Mouse (Mus musculus) heart, embryonic 14.5 days (tissue): ENCODE measurements around the gene Ptcd1. TPM values are rescaled to one million over a fixed set of nuclear protein-coding genes. Genes with fewer than 3 reads are reported as not detected.

Source experiments
- ATAC-seq: fragments of 200-750 bp; cut with Nextera tagmentation; 2 replicates; pipeline ENCODE4 v1.8.0; 2017; ENCODE audit warnings: low read depth, moderate TSS enrichment; ENCODE audit not compliant: insufficient number of reproducible peaks, insufficient read depth, low FRiP score
- H3K27ac ChIP-seq, 2 experiments: fragments of 200-500 bp in 1 of 2; fragments of 300-500 bp in 1 of 2; sonication (generic) in 1 of 2; replicated peaks in 1 of 2; 2 replicates each; pipeline ENCODE4 v1.5.1; 2012 to 2014; ENCODE audit warnings: low read depth in 2 of 2, low read length in 2 of 2, control low read depth in 1 of 2, mild to moderate bottlenecking in 1 of 2, mixed read lengths in 1 of 2; ENCODE audit not compliant: control insufficient read depth in 1 of 2, insufficient read depth in 1 of 2
- H3K27me3 ChIP-seq: fragments of 300-500 bp; sonication (generic); 2 replicates; pipeline ENCODE4 v1.6.1; 2014; ENCODE audit warnings: mild to moderate bottlenecking, low read length, control low read depth; ENCODE audit not compliant: control insufficient read depth, insufficient read depth
- H3K36me3 ChIP-seq: fragments of 300-500 bp; sonication (generic); 2 replicates; pipeline ENCODE4 v1.6.1; 2014; ENCODE audit warnings: mild to moderate bottlenecking, control low read depth, low read length, mixed read lengths; ENCODE audit not compliant: control insufficient read depth, insufficient read depth
- H3K4me1 ChIP-seq, 2 experiments: fragments of 200-500 bp in 1 of 2; fragments of 300-500 bp in 1 of 2; sonication (generic) in 1 of 2; 2 replicates each; pipeline ENCODE4 v1.6.1; 2012 to 2014; ENCODE audit warnings: low read length in 2 of 2, control low read depth in 1 of 2, mixed read lengths in 1 of 2; ENCODE audit not compliant: control insufficient read depth in 2 of 2, insufficient read depth in 2 of 2
- H3K4me2 ChIP-seq: fragments of 300-500 bp; sonication (generic); 2 replicates; pipeline ENCODE4 v1.6.1; 2014; ENCODE audit warnings: mild to moderate bottlenecking, low read length
- H3K4me3 ChIP-seq, 2 experiments: fragments of 200-500 bp in 1 of 2; fragments of 300-500 bp in 1 of 2; sonication (generic) in 1 of 2; 2 replicates each; pipeline ENCODE4 v1.5.1; 2012 to 2014; ENCODE audit warnings: low read length in 2 of 2, mild to moderate bottlenecking in 2 of 2, control low read depth in 1 of 2, low read depth in 1 of 2, moderate library complexity in 1 of 2; ENCODE audit not compliant: control insufficient read depth in 1 of 2, insufficient read depth in 1 of 2
- H3K9ac ChIP-seq: fragments of 300-500 bp; sonication (generic); 2 replicates; pipeline ENCODE4 v1.6.1; 2014; ENCODE audit warnings: mild to moderate bottlenecking, low read length
- H3K9me3 ChIP-seq: fragments of 300-500 bp; sonication (generic); 2 replicates; pipeline ENCODE4 v1.6.1; 2016; ENCODE audit warnings: low read length, control low read depth; ENCODE audit not compliant: control insufficient read depth
- WGBS: fragments of 180-500 bp; shearing (Covaris S2); extraction: QIAGEN DNeasy Blood & Tissue Kit; methylation state at CpG from one replicate; pipeline ENCODE4 v1.1.7; 2014; 5-methylcytosine and 5-hydroxymethylcytosine counted together
- polyA plus RNA-seq: library from polyadenylated mRNA; unstranded; fragments of >200 nt; fragmentation: Nextera tagmentation; extraction: Ambion mirVana; gene quantifications from 2 replicates; pipeline ENCODE4 v1.2.1, GENCODE M21; 2014

Gene Ptcd1
- polyA plus RNA-seq, 1 experiment from 2014 or later, result 10.6 TPM

GRCm38 (mm10) chr5:145190875-145191798 is 24.2 kb upstream of the Ptcd1 start:
- ATAC-seq, result peak; percentile 69
- Histone ChIP-seq H3K4me3 (peak overlapping the region; percentile 61 to 94), H3K4me2 (peak overlapping the region; percentile 90), H3K36me3 (peaks cover 56% of the 10 kb centered on the region), H3K9me3 (no peaks in the 10 kb centered on the region), H3K27me3 (no peaks in the 10 kb centered on the region), H3K9ac (peak overlapping the region; percentile 99), H3K4me1 (peaks cover 10 to 17% of the 10 kb centered on the region in 2 experiments), H3K27ac (peak overlapping the region; percentile 95 to 97)
- WGBS, result under 1% methylated on average over 41 of the region's 41 CpGs

- peak overlapping the region; percentile 61 to 94 for H3K4me3 ChIP-seq
- peak overlapping the region; percentile 90 for H3K4me2 ChIP-seq
- peak overlapping the region; percentile 95 to 97 for H3K27ac ChIP-seq
- WGBS, result 15% methylated on average over 5 of the region's 5 CpGs
- ATAC-seq, result 0 out of 2 replicates have a peak, but pooled peaks have one; percentile 17
- no peaks in the 10 kb centered on the region for H3K9me3 ChIP-seq
- no peaks in the 10 kb centered on the region for H3K27me3 ChIP-seq
- peaks cover 56% of the 10 kb centered on the region for H3K36me3 ChIP-seq
- H3K4me1 ChIP-seq, result peaks cover 10 to 17% of the 10 kb centered on the region in 2 experiments
- peak overlapping the region; percentile 99 for H3K9ac ChIP-seq
These were observed 23.5 kb upstream of the Ptcd1 start for GRCm38 (mm10) chr5:145190373-145190772.

GRCm38 (mm10) chr5:145189416-145189815 is 22.5 kb upstream of the Ptcd1 start:
- Histone ChIP-seq H3K9me3 (no peaks in the 10 kb centered on the region), H3K9ac (peak overlapping the region; percentile 99; the same call in 1 of the 2 replicates), H3K27ac (no peak overlapping the region), H3K4me2 (peak overlapping the region; percentile 90), H3K36me3 (peaks cover 56% of the 10 kb centered on the region), H3K4me1 (peaks cover 10 to 17% of the 10 kb centered on the region in 2 experiments), H3K4me3 (peak overlapping the region in 1 of 2 experiments; percentile 94; a peak in 2 of 4 replicates), H3K27me3 (no peaks in the 10 kb centered on the region)
- 88% methylated on average over 6 of the region's 6 CpGs for WGBS
- no peak for ATAC-seq

- Histone ChIP-seq H3K36me3 (peaks cover 89% of the 10 kb centered on the region), H3K4me3 (no peak overlapping the region), H3K4me1 (peaks cover 7 to 14% of the 10 kb centered on the region in 2 experiments; a peak in 3 of 4 replicates), H3K27ac (no peak overlapping the region), H3K9me3 (no peaks in the 10 kb centered on the region), H3K27me3 (no peaks in the 10 kb centered on the region), H3K4me2 (no peak overlapping the region), H3K9ac (no peak overlapping the region)
- no peak for ATAC-seq
- 96% methylated on average over 2 of the region's 2 CpGs for WGBS
These were observed 18.3 kb upstream of the Ptcd1 start for GRCm38 (mm10) chr5:145185244-145185643.

GRCm38 (mm10) chr5:145178461-145178980 is 11.6 kb upstream of the Ptcd1 start:
- no peak for ATAC-seq
- no peaks in the 10 kb centered on the region for H3K9me3 ChIP-seq
- no peak overlapping the region for H3K4me3 ChIP-seq
- 86% methylated on average over 18 of the region's 18 CpGs for WGBS
- H3K36me3 ChIP-seq, result peaks cover 100% of the 10 kb centered on the region
- H3K27me3 ChIP-seq, result no peaks in the 10 kb centered on the region
- H3K4me2 ChIP-seq, result no peak overlapping the region
- no peak overlapping the region for H3K9ac ChIP-seq
- H3K4me1 ChIP-seq, result no peaks in the 10 kb centered on the region
- no peak overlapping the region for H3K27ac ChIP-seq

- under 1% methylated on average over 28 of the region's 28 CpGs for WGBS
- peaks cover 4 to 29% of the 10 kb centered on the region in 2 experiments for H3K4me1 ChIP-seq
- H3K4me2 ChIP-seq, result peak overlapping the region; percentile 92
- H3K36me3 ChIP-seq, result peaks cover 51% of the 10 kb centered on the region
- H3K27me3 ChIP-seq, result no peaks in the 10 kb centered on the region
- H3K9ac ChIP-seq, result peak overlapping the region; percentile 98
- peak overlapping the region; percentile 86 to 99 for H3K4me3 ChIP-seq
- peak overlapping the region; percentile 58 to 91 for H3K27ac ChIP-seq
- ATAC-seq, result no peak
- no peaks in the 10 kb centered on the region for H3K9me3 ChIP-seq
These were observed 376 bp upstream of the Ptcd1 start for GRCm38 (mm10) chr5:145167306-145167661.

GRCm38 (mm10) chr5:145165184-145165583 is 1.7 kb downstream of the Ptcd1 start:
- ATAC-seq, result no peak
- peaks cover 4 to 29% of the 10 kb centered on the region in 2 experiments for H3K4me1 ChIP-seq
- H3K9ac ChIP-seq, result no peak overlapping the region
- H3K4me3 ChIP-seq, result no peak overlapping the region
- no peaks in the 10 kb centered on the region for H3K27me3 ChIP-seq
- H3K27ac ChIP-seq, result no peak overlapping the region
- no peak overlapping the region; the same call in 1 of the 2 replicates for H3K4me2 ChIP-seq
- WGBS, result 84% methylated on average over 15 of the region's 15 CpGs
- H3K36me3 ChIP-seq, result peaks cover 50% of the 10 kb centered on the region
- no peaks in the 10 kb centered on the region for H3K9me3 ChIP-seq
